Mouse (Mus musculus): ENCODE measurements around the gene Txndc9. TPM values are rescaled to one million over a fixed set of nuclear protein-coding genes. Genes with fewer than 3 reads are reported as not detected.

Txndc9 gene
- total RNA-seq (2021), result 10 to 100 TPM; 71.0 to 72.7 TPM
- long read RNA-seq, experiment 1, transcript Txndc9-201 (5 exons, 3,381 nt), result major isoform, 49 of 99 reads
- long read RNA-seq, experiment 1, transcript Txndc9-207 (5 exons, 1,444 nt), result minor isoform, 7 of 99 reads
- long read RNA-seq, experiment 1, transcript Txndc9-208 (5 exons, 1,699 nt), result minor isoform, 28 of 99 reads
- long read RNA-seq, experiment 1, partial matches to known transcripts, result 4 of 99 reads
- long read RNA-seq, experiment 1, other reads (novel, unspliced or antisense), result 6 of 99 reads
- long read RNA-seq, experiment 2, transcript Txndc9-201 (5 exons, 3,381 nt), result major isoform, 31 of 55 reads
- long read RNA-seq, experiment 2, transcript Txndc9-208 (5 exons, 1,699 nt), result minor isoform, 10 of 55 reads
- long read RNA-seq, experiment 2, transcript Txndc9-207 (5 exons, 1,444 nt), result minor isoform, 7 of 55 reads
- long read RNA-seq, experiment 2, partial matches to known transcripts, result 3 of 55 reads
- long read RNA-seq, experiment 2, other reads (novel, unspliced or antisense), result 1 of 55 reads

- DNase-seq, result peak; percentile 97
Observed at GRCm38 (mm10) chr1:37997867-37998266, at the start of gene Txndc9, which contains the start of gene Eif5b. Txndc9 (minus strand) TSS chr1:37997893. Eif5b (plus strand) TSS chr1:37998010.

GRCm38 (mm10) chr1:38038898-38039297, 41.2 kb upstream of the Txndc9 start:
- no peak for DNase-seq

- DNase-seq, result no peak
Observed at GRCm38 (mm10) chr1:38037375-38037774, 39.7 kb upstream of the Txndc9 start.

GRCm38 (mm10) chr1:38035521-38035920, 37.8 kb upstream of the Txndc9 start:
- DNase-seq, result no peak

- DNase-seq, result no peak
Observed at GRCm38 (mm10) chr1:38031391-38031790, 33.7 kb upstream of the Txndc9 start.

- DNase-seq, result no peak
Observed at GRCm38 (mm10) chr1:38027301-38027700, 29.6 kb upstream of the Txndc9 start.

- no peak for DNase-seq
Observed at GRCm38 (mm10) chr1:38014551-38015203, 17.0 kb upstream of the Txndc9 start.

- DNase-seq, result no peak
Observed at GRCm38 (mm10) chr1:38012509-38012908, 14.8 kb upstream of the Txndc9 start.

GRCm38 (mm10) chr1:38012104-38012503, 14.4 kb upstream of the Txndc9 start:
- no peak for DNase-seq

- no peak for DNase-seq
Observed at GRCm38 (mm10) chr1:38011647-38012046, 14.0 kb upstream of the Txndc9 start.

GRCm38 (mm10) chr1:38006741-38007140, 9.0 kb upstream of the Txndc9 start:
- peak; percentile 44 for DNase-seq

- no peak for DNase-seq
Observed at GRCm38 (mm10) chr1:38003046-38003445, 5.4 kb upstream of the Txndc9 start.

GRCm38 (mm10) chr1:38001956-38002355, 4.3 kb upstream of the Txndc9 start:
- DNase-seq, result no peak

- DNase-seq, result no peak
Observed at GRCm38 (mm10) chr1:38000844-38001243, 3.2 kb upstream of the Txndc9 start.

GRCm38 (mm10) chr1:37999552-37999951, 1.9 kb upstream of the Txndc9 start:
- no peak for DNase-seq

GRCm38 (mm10) chr1:37998371-37999199, 892 bp upstream of the Txndc9 start:
- peak; percentile 57 for DNase-seq

- DNase-seq, result peak; percentile 96
Observed at GRCm38 (mm10) chr1:37996877-37997484, 712 bp downstream of the Txndc9 start.

- DNase-seq, result no peak
Observed at GRCm38 (mm10) chr1:37996226-37996625, 1.5 kb downstream of the Txndc9 start.

GRCm38 (mm10) chr1:37987856-37988255, 9.8 kb downstream of the Txndc9 start:
- DNase-seq, result no peak

- peak; percentile 79 for DNase-seq
Observed at GRCm38 (mm10) chr1:37985764-37986323, 11.8 kb downstream of the Txndc9 start.

- no peak for DNase-seq
Observed at GRCm38 (mm10) chr1:37984326-37984725, 13.4 kb downstream of the Txndc9 start.

- peak; percentile 49 for DNase-seq
Observed at GRCm38 (mm10) chr1:37977303-37977702, 20.4 kb downstream of the Txndc9 start.

Measured in adrenal gland, postnatal 10 days (tissue).